Mouse (Mus musculus) G1E (cell line): ENCODE data around the gene Hs6st1. TPM values are rescaled to one million over a fixed set of nuclear protein-coding genes. Genes with fewer than 3 reads are reported as not detected.

Experiments used
- ATAC-seq: 2 replicates; pipeline ENCODE4 v1.8.0; 2016; ENCODE audit warnings: mild to moderate bottlenecking; ENCODE audit not compliant: insufficient number of reproducible peaks, poor library complexity, low FRiP score, severe bottlenecking; ENCODE audit errors: extremely low read depth
- DNase-seq: peaks from one replicate; pipeline ENCODE4 v3.0.0; 2012; ENCODE audit warnings: low spot score
- H3K27me3 ChIP-seq: 2 replicates; pipeline ENCODE4 v1.6.1; 2012; ENCODE audit warnings: mild to moderate bottlenecking, low read length, inconsistent platforms; ENCODE audit not compliant: insufficient read depth
- H3K36me3 ChIP-seq: replicated peaks from 2 replicates; pipeline ENCODE3; 2012; ENCODE audit warnings: mild to moderate bottlenecking, inconsistent platforms
- H3K4me1 ChIP-seq: 2 replicates; pipeline ENCODE4 v1.6.1; 2012; ENCODE audit warnings: low read depth, low read length, inconsistent platforms, mixed read lengths; ENCODE audit not compliant: insufficient read depth
- H3K4me3 ChIP-seq: 2 replicates; pipeline ENCODE4 v1.5.1; 2012; ENCODE audit warnings: low read depth, mild to moderate bottlenecking, inconsistent platforms, low read length, moderate library complexity, mixed read lengths
- H3K9me3 ChIP-seq: replicated peaks from 2 replicates; pipeline ENCODE4 v1.6.1; 2012; ENCODE audit warnings: inconsistent platforms
- CTCF ChIP-seq: IDR thresholded peaks from 2 replicates; pipeline ENCODE4 v1.5.1; 2012; ENCODE audit warnings: low read depth, low read length, inconsistent platforms, mixed read lengths
- GATA1 ChIP-seq: IDR thresholded peaks from 2 replicates; pipeline ENCODE4 v1.6.1; 2012; ENCODE audit warnings: borderline replicate concordance, low read length, inconsistent platforms, mixed read lengths
- GATA2 ChIP-seq: IDR thresholded peaks from 2 replicates; pipeline ENCODE4 v1.6.1; 2012; ENCODE audit warnings: low read depth, low read length, inconsistent platforms, borderline replicate concordance
- POLR2AphosphoS5 ChIP-seq: IDR thresholded peaks from 2 replicates; pipeline ENCODE4 v1.6.1; 2012; ENCODE audit warnings: low read depth, low read length, inconsistent platforms; ENCODE audit not compliant: insufficient replicate concordance
- TAL1 ChIP-seq: conservative IDR thresholded peaks from 2 replicates; pipeline ENCODE4 v1.6.1; 2012; ENCODE audit warnings: low read depth, low read length, inconsistent platforms, mixed read lengths
- polyA plus RNA-seq: library from polyadenylated mRNA; stranded (reverse); fragments of >175 nt; gene quantifications from 2 replicates; pipeline ENCODE4 v1.2.3, GENCODE M21; 2012
- total RNA-seq, 2 experiments: library from RNA; stranded (forward) in 1 of 2; stranded (reverse) in 1 of 2; fragments of 200-1000 nt in 1 of 2; fragments of >200 nt in 1 of 2; fragmentation: Nextera tagmentation in 1 of 2; gene quantifications; 2 replicates each; pipeline ENCODE4 v1.2.3; 2014 to 2017

Hs6st1 gene
- total and polyA plus RNA-seq, 3 experiments = 29.3 to 62.9 (median 54.9) TPM

DNA sequence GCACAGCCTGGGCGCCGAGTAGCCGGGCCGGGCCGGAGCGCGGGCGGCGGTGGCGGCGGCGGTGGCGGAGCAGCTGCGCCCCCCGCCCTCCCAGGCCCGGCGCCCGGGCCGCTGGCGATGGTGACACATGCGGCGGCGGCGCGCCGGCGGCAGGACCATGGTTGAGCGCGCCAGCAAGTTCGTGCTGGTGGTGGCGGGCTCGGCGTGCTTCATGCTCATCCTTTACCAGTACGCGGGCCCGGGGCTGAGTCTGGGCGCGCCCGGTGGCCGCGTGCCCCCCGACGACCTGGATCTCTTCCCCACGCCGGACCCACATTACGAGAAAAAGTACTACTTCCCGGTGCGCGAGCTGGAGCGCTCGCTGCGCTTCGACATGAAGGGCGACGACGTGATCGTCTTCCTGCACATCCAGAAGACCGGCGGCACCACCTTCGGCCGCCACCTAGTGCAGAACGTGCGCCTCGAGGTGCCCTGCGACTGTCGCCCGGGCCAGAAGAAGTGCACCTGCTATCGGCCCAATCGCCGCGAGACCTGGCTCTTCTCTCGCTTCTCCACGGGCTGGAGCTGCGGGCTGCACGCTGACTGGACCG is 426 bp downstream of the Hs6st1 start:
- peak; percentile 71 for DNase-seq
- H3K36me3 ChIP-seq = peaks cover 44% of the 10 kb centered on the region
- peak overlapping the region; percentile 77 for H3K4me3 ChIP-seq
- H3K9me3 ChIP-seq = no peaks in the 10 kb centered on the region
- H3K27me3 ChIP-seq = peaks cover 7% of the 10 kb centered on the region; the same call in 1 of the 2 replicates
- peaks cover 86% of the 10 kb centered on the region for H3K4me1 ChIP-seq
- no peak for ATAC-seq
- no peak for TF ChIP-seq GATA2
- TF ChIP-seq GATA1 = no peak
- no peak for TF ChIP-seq TAL1
- TF ChIP-seq POLR2AphosphoS5 = no peak
- TF ChIP-seq CTCF = no peak

DNA sequence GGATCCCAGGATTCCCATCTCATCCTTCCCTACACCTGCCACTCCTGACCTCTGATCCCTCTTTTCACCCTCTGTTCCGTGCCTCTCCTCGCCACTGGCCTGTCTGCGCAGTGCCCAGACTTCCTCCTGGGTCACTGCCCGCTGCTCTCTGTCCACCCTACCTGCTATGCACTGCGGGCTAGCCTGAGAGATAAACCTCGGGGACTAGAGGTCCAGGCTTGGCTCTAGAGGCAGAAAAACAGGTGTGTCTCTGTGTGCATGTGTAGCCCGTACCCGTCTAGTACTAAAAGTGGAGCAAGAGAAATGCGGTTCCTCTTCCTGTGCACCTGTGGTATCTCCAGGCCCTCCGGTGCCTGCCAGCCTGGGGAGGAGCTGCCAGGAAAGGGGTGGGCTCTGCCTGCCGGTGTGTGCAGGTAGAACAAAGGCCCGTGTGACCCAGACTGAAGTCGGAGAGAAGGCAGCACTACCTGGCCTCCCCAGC is 1.1 kb downstream of the Hs6st1 start:
- peaks cover 88% of the 10 kb centered on the region for H3K4me1 ChIP-seq
- peak; percentile 35 for DNase-seq
- no peak for ATAC-seq

DNA sequence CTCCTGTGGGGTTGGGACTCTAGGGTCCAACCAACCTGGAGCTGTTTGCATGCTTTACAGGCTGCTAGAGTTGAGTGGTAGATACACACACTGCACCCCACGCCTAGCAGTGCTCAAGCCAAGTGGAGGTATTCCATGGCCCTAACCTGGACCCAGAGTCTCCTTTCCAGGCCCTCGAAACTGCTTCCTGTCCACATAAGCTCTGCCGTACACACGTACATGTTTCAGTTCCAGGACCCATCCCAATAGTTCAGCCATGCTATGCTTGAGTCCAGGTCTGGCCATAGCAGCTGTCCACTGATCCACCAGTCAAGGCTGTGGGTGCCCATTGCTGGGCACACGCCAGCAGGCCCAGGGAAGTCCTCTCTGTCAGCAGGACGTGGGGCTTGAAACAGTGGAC is 2.0 kb downstream of the Hs6st1 start:
- peak overlapping the region; percentile 77 for H3K4me3 ChIP-seq
- no peak for ATAC-seq
- peaks cover 59% of the 10 kb centered on the region for H3K36me3 ChIP-seq
- no peak for TF ChIP-seq TAL1
- TF ChIP-seq POLR2AphosphoS5 = no peak
- TF ChIP-seq GATA2 = no peak
- TF ChIP-seq GATA1 = no peak
- no peak for TF ChIP-seq CTCF
- H3K27me3 ChIP-seq = no peaks in the 10 kb centered on the region
- peaks cover 87% of the 10 kb centered on the region for H3K4me1 ChIP-seq
- no peaks in the 10 kb centered on the region for H3K9me3 ChIP-seq
- DNase-seq = no peak

More for the DNA sequence above, 1.1 kb downstream of the Hs6st1 start:
- Histone ChIP-seq H3K9me3 (no peaks in the 10 kb centered on the region), H3K36me3 (peaks cover 50% of the 10 kb centered on the region), H3K27me3 (peaks cover under 1% of the 10 kb centered on the region; the same call in 1 of the 2 replicates), H3K4me3 (peak overlapping the region; percentile 77)
- TF ChIP-seq GATA1 (no peak), TAL1 (no peak), POLR2AphosphoS5 (no peak), CTCF (no peak), GATA2 (no peak)

DNA sequence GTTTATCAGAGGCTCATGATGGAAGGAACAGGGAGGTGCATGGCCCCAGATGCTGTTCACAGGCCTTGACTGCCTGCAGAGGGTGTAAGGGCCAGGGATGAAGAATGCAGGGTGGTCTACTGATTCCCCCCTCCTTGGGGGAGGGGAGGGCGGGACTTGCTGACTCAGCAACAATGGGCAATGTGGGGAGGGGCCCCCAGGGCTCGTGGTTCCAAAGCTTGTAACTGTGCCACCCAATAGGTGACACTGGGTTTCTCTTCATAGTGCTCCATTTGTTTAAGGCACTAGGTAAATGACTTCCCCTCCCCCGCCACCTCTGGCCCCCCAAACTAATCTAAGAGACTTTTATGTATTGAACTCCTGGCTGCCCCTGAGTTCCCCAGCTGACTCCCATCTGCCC is 2.5 kb downstream of the Hs6st1 start:
- Histone ChIP-seq H3K4me1 (peaks cover 87% of the 10 kb centered on the region), H3K36me3 (peaks cover 65% of the 10 kb centered on the region), H3K27me3 (no peaks in the 10 kb centered on the region), H3K9me3 (no peaks in the 10 kb centered on the region), H3K4me3 (peak overlapping the region; percentile 77)
- DNase-seq (no peak), ATAC-seq (no peak)
- TF ChIP-seq GATA1 (no peak), CTCF (no peak)

DNA sequence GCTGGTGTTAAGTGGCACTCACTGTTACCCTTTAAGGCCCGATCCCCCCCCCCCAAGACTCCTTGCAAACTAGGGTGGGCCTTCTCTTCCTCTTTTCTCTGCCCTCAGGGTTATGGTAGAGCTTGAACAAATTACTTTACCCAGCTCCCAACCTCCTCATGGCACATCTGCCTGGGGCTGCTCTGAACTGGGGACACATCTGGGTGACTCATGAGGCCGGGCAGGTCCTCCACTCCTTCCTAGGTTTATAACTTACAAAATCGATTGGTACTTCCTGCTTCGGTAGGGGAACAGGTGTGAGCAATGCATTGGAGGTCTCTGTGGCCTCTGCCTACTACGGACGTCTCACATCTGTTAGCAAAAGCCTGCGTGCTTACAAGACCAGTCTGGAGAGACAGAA is 3.0 kb downstream of the Hs6st1 start:
- Histone ChIP-seq H3K4me3 (peak overlapping the region; percentile 77; the same call in 1 of the 2 replicates), H3K4me1 (peaks cover 87% of the 10 kb centered on the region), H3K36me3 (peaks cover 69% of the 10 kb centered on the region), H3K27me3 (no peaks in the 10 kb centered on the region), H3K9me3 (no peaks in the 10 kb centered on the region)
- DNase-seq = peak; percentile 51
- ATAC-seq = no peak
- TF ChIP-seq GATA2 = no peak
- no peak for TF ChIP-seq CTCF
- no peak for TF ChIP-seq GATA1
- TF ChIP-seq TAL1 = no peak
- no peak for TF ChIP-seq POLR2AphosphoS5

DNA sequence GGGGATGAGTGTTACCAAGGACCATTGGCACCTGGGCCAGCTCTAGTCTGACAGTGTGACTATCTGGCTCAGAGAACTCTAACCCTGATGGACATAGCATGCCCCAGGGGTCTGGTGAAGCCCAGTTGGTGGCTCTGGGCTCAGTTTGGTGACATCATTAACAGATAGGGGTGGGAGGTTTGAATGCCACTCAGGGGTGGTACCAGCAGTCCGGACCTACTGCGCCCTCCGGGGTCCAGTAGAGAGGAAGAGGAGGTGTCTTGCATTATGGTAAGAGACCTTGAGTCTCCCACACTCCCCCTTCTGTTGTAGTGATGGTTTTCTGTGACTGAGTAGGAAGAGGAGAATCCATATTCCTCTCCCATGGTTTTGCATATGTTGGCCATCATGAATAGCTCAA is 3.4 kb downstream of the Hs6st1 start:
- peaks cover 73% of the 10 kb centered on the region for H3K36me3 ChIP-seq
- DNase-seq (no peak), ATAC-seq (no peak)
- peaks cover 89% of the 10 kb centered on the region for H3K4me1 ChIP-seq
- no peaks in the 10 kb centered on the region for H3K9me3 ChIP-seq
- H3K4me3 ChIP-seq = peak overlapping the region; percentile 77; the same call in 1 of the 2 replicates
- TF ChIP-seq TAL1 (no peak), GATA2 (no peak), GATA1 (no peak), POLR2AphosphoS5 (no peak), CTCF (no peak)
- H3K27me3 ChIP-seq = no peaks in the 10 kb centered on the region
